Mouse (Mus musculus) small intestine, adult 2 months (tissue): Measurements from ENCODE around the gene Gba2.

Experiments used
- CTCF ChIP-seq: fragments of 200-500 bp; IDR thresholded peaks from 2 replicates; pipeline ENCODE4 v1.5.1; 2012; ENCODE audit warnings: low read depth, mild to moderate bottlenecking, control low read depth, inconsistent platforms, low read length, moderate library complexity, mixed read lengths; ENCODE audit not compliant: insufficient replicate concordance, insufficient read length; ENCODE audit errors: extremely low read depth
- POLR2A ChIP-seq: fragments of 200-500 bp; IDR thresholded peaks from 2 replicates; pipeline ENCODE4 v1.6.1; 2012; ENCODE audit warnings: low read depth, mild to moderate bottlenecking, control low read depth, inconsistent platforms, low read length, moderate library complexity

DNA sequence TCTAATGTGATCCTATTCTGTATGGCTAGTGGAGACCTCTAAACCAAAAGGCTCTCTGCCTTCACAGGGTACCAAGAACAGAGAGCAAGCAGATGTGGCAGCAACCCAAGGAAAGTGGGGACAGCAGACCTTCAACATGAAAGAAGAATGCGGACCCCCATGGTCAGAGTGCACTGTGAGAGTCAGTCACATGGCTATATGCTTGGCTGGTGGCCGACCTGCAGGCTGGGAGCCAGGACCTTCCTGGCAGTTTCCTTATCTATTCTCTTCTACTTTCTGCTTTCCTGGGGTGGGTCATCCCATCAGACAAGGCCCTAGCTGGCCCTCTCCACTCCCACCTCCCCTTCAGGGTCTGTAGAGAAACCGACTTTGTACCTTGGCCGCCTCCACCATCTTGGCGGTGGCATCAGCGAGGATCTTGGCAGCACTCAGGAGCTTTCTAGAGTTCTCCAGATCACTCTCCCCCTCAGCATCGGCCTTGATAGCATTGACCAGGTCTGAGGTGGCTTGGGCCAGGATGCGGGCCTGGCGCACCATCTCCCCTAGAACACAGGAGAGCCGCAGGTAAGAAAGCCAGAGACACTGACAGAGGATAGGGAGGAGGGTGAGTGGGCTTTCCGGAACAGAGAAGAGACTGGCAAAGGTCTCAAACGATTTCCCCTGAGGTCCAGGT lies 32.2 kb downstream of the Gba2 start:
- no peak for TF ChIP-seq POLR2A
- no peak for TF ChIP-seq CTCF
